Mouse (Mus musculus) brown adipose tissue, adult 24 weeks (tissue): ENCODE results near the gene Pcnx2. TPM values are rescaled to one million over a fixed set of nuclear protein-coding genes. Genes with fewer than 3 reads are reported as not detected.

Experiments used
- H3K27ac ChIP-seq: fragments of 200-500 bp; replicated peaks from 2 replicates; pipeline ENCODE4 v1.5.1; 2012; ENCODE audit warnings: low read depth, mild to moderate bottlenecking, low read length
- H3K4me1 ChIP-seq: fragments of 200-500 bp; 2 replicates; pipeline ENCODE4 v1.6.1; 2012; ENCODE audit warnings: low read length, mixed read lengths; ENCODE audit not compliant: control insufficient read depth, insufficient read depth, insufficient read length
- H3K4me3 ChIP-seq: fragments of 200-500 bp; 2 replicates; pipeline ENCODE4 v1.5.1; 2012; ENCODE audit warnings: low read depth, mild to moderate bottlenecking, low read length, moderate library complexity; ENCODE audit not compliant: insufficient read depth
- polyA plus RNA-seq: library from polyadenylated mRNA; stranded (reverse); fragments of >200 nt; gene quantifications from 2 replicates; pipeline ENCODE4 v1.2.4, GENCODE M21; 2012; ENCODE audit not compliant: missing spikeins, insufficient read depth, insufficient read length

Pcnx2 gene
- polyA plus RNA-seq, 1 experiment, result not detected

GRCm38 (mm10) chr8:125818796-125819195 lies 79.3 kb downstream of the Pcnx2 start:
- Histone ChIP-seq H3K27ac (no peak overlapping the region), H3K4me1 (no peaks in the 10 kb centered on the region), H3K4me3 (no peak overlapping the region)

GRCm38 (mm10) chr8:125816742-125817141 lies 81.4 kb downstream of the Pcnx2 start:
- H3K4me1 ChIP-seq, result no peaks in the 10 kb centered on the region
- no peak overlapping the region for H3K4me3 ChIP-seq
- no peak overlapping the region for H3K27ac ChIP-seq

GRCm38 (mm10) chr8:125808826-125809225 lies 89.3 kb downstream of the Pcnx2 start:
- H3K4me1 ChIP-seq, result no peaks in the 10 kb centered on the region
- no peak overlapping the region for H3K27ac ChIP-seq
- no peak overlapping the region for H3K4me3 ChIP-seq

DNA sequence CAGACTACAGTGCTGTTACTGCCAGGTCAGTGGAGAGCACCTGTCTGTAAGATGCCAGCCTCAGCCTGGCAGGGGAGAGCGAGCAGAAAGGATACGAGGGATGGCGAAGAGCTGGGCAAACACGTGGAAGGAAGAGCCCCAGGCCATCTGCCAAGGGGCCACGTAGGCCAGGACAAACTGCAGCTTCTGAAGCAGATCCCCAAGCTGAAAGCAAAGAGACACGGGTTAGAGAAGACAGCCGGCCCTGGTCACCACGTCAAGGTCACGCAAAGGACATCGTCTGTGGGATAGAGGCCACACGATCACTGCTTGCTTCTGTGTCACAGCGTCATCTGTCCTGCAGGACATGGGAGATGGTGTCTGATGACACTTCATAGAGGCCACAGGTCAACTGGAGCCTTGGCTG lies 90.2 kb downstream of the Pcnx2 start:
- no peaks in the 10 kb centered on the region for H3K4me1 ChIP-seq
- no peak overlapping the region for H3K4me3 ChIP-seq
- H3K27ac ChIP-seq, result no peak overlapping the region

DNA sequence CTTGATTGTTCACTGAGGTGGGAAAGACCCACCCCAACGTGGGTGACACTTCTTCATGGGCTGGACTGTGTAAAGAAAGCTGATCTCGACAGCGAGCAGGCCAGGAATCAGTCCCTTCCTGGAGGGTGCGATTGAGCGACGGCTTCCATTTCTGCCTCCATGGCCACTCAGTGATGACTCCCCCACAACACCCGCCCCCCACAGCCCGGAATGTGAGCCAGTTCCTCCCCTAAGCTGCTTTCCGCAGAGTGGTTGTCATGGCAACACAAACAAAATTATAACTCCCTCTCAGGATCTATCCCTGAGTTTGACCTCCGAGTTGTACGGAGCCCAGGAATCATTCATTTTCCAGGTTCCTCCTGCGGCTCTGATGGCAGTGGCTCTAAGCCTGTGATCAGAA lies 91.7 kb downstream of the Pcnx2 start:
- no peaks in the 10 kb centered on the region for H3K4me1 ChIP-seq
- H3K4me3 ChIP-seq, result no peak overlapping the region
- H3K27ac ChIP-seq, result no peak overlapping the region

DNA sequence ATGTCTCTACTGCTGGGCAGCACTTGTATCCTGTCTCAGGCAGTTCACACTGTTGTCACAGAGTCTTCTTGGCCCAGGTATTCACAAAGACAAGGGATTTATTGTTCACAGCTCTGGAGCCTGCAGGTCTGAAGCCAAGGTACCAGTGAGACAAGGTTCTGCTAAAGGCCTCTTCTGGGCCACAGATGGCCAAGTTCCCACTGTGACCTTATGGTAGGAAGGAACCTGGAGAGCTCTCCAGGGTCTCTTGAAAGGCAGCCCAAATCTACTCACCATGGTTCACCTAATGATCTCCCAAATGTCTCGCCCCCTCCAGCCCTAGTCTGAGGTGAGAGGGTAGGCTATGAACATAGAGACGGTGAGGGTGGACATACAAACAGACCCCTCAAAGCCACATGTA lies 101.1 kb downstream of the Pcnx2 start:
- Histone ChIP-seq H3K27ac (no peak overlapping the region), H3K4me1 (no peaks in the 10 kb centered on the region), H3K4me3 (no peak overlapping the region)

DNA sequence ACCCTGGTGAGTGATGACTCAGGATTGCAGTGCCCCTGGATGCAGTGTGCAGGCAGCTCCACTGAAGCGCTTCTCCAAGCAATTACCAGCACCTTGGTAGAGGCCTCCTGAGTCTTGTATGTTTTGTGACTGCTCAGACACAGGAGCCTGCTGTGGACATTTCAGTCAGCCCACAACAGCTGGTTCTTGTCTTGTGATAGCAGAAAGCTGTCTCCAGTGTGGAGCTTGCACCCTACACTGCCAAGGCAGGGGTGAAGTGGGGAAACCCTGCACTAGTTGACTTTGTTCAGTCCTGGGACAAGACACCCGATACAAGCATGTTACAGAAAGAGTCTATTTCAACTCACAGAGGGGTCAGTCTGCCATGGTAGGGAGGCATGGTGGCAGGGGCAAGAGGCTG lies 102.8 kb downstream of the Pcnx2 start:
- H3K4me3 ChIP-seq, result no peak overlapping the region
- no peaks in the 10 kb centered on the region for H3K4me1 ChIP-seq
- no peak overlapping the region for H3K27ac ChIP-seq

GRCm38 (mm10) chr8:125792816-125793455 lies 105.2 kb downstream of the Pcnx2 start:
- no peak overlapping the region for H3K4me3 ChIP-seq
- no peak overlapping the region for H3K27ac ChIP-seq
- no peaks in the 10 kb centered on the region for H3K4me1 ChIP-seq

DNA sequence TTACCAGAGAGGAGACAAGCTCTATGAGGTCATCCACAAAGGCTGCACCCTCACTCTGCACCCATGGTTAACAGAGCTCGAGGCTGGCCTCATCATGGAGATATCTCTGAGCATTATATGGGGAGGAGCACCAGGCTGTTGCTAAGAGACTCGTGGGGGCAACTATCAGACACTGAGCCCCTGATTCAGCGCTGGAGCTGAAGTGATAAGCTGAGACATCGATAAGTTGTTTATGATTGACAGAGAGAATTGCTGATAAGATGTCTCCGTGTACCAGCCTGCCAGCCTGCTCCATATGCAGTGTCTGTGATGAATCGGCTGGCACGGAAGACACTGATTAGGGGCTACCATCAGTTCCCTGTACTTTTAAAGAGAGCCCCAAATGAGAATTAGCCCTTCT lies 111.2 kb downstream of the Pcnx2 start:
- Histone ChIP-seq H3K4me3 (no peak overlapping the region), H3K27ac (no peak overlapping the region), H3K4me1 (no peaks in the 10 kb centered on the region)

DNA sequence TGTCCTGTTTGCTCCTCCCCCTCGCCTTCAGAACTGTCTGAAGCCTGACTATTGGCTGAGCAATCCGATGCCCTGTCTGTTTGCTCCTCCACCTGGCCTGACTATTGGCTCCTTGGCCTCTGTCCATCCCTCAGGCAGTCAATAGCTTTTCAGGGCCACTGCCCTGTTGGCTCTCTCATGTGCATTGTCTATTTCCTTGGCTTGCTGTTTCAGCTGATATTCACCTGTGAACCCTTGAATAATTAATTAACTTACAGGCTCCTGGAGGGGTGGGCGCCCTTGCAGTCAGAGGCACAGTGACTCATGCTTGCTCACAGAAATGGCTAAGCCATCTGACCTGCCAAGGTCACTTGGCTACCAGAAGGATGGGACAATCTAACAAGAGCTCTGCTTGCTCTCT lies 116.0 kb downstream of the Pcnx2 start:
- H3K4me3 ChIP-seq, result no peak overlapping the region
- no peak overlapping the region for H3K27ac ChIP-seq
- H3K4me1 ChIP-seq, result no peaks in the 10 kb centered on the region

GRCm38 (mm10) chr8:125779656-125780055 lies 118.5 kb downstream of the Pcnx2 start:
- no peaks in the 10 kb centered on the region for H3K4me1 ChIP-seq
- H3K27ac ChIP-seq, result no peak overlapping the region
- H3K4me3 ChIP-seq, result no peak overlapping the region

DNA sequence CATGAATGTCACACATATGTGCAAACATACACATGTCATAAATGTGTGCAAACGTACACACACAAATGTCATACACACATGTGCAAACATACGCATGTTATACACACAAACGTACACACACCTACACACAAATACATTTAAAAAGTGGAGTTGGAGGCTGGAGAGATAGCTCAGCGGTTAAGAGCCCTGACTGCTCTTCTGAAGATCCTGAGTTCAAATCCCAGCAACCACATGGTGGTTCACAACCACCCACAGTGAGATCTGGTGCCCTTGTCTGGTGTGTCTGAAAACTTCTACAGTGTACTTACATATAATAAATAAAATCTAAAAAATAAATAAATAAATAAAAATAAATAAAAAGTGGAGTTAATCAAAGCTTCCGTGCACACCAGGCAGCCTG lies 119.2 kb downstream of the Pcnx2 start:
- no peak overlapping the region for H3K4me3 ChIP-seq

GRCm38 (mm10) chr8:125777478-125778164 lies 120.5 kb downstream of the Pcnx2 start:
- Histone ChIP-seq H3K4me1 (no peaks in the 10 kb centered on the region), H3K4me3 (no peak overlapping the region), H3K27ac (no peak overlapping the region)

More for the DNA sequence above, 119.2 kb downstream of the Pcnx2 start:
- H3K4me1 ChIP-seq, result no peaks in the 10 kb centered on the region
- H3K27ac ChIP-seq, result no peak overlapping the region

GRCm38 (mm10) chr8:125776800-125777199 lies 121.3 kb downstream of the Pcnx2 start:
- H3K27ac ChIP-seq, result no peak overlapping the region

DNA sequence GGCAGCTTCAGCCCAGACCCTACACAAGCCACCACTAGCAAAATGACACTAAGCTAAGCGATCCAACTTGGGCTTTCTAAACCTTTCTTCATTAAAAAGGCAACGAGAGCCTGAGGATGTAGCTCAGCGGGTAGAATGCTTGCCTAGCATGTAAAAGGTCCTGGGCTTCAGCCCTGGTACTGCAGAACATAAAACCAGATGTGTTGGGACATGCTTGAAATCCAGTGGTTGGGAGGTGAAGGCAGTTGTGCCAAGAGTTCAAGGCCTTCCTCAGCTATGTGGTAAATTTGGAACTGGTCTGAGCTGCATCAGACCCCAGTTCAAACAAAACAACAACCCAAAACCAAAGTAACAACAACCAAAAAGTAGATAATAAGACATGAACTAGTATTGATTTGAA lies 121.8 kb downstream of the Pcnx2 start:
- Histone ChIP-seq H3K4me3 (no peak overlapping the region), H3K27ac (no peak overlapping the region), H3K4me1 (no peaks in the 10 kb centered on the region)

More at GRCm38 (mm10) chr8:125776800-125777199, 121.3 kb downstream of the Pcnx2 start:
- Histone ChIP-seq H3K4me1 (no peaks in the 10 kb centered on the region), H3K4me3 (no peak overlapping the region)

DNA sequence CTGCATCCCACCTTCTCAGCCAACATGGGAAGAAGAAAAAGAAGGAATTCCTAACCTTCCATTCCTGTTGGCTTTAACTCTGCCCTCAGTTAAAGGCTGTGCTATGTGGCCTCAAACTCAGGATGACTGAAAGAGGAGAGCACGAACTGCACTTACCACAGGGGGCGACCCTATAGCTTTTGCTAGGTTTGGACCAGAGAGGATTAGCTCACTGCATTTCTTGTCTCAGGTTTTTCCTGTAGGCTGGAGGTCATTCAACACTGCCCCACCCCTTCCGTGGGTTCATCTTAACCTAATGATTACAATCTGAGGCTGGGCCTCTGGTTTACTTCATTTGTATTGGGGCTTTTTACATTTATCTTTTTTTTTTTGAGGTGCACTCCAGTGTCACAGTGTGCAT lies 123.1 kb downstream of the Pcnx2 start:
- H3K27ac ChIP-seq, result no peak overlapping the region

More for the DNA sequence above, 123.1 kb downstream of the Pcnx2 start:
- Histone ChIP-seq H3K4me1 (no peaks in the 10 kb centered on the region), H3K4me3 (no peak overlapping the region)
